In the genomic region with DNA sequence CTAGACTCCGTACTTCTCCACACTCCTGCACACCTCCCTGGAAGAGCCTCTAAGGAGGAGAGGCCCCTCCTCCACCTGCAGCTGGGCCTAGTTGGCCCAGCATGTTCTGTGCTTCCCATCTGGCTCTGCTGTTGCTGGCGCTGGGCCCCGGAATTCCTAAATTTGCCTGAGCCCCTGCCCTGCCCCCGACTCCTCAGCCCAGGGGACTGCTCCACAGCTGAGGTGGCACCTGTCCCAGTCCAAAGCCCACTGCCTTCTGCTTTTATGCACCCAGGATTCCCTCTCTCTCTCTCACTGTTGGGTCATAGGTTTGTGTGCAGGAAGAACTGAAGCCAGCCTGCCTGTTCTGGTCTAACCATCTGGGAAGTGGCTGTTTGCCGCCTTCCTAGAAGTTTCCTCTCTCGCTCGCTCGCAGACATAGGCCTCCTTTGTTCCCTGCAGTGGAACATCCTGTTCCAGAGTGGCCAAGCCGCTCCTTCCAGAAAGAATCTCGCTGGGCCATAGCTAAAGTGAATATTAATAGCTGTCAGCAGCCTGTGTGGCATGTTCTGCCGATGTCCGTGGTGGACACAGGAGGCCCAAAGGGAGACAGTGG, we compare ENCODE assay signal across 9 mouse cellular contexts. TPM values are rescaled to one million over a fixed set of nuclear protein-coding genes. Genes with fewer than 3 reads are reported as not detected.
DNase-seq lines count a peak whose midpoint lies in the region; ATAC-seq lines count a peak whose summit lies in the region.
"Had no signal": no experiment of that assay in that cellular context is flagged by ENCODE, and none has a peak within 500 bp of the region (broad histone marks: within the 10 kb centered on the region; RNA-seq: fewer than 3 reads in every experiment).

No protein-coding gene starts in this region.

- no peak for ATAC-seq in forebrain, embryonic 14.5 days
- peak; percentile 74 for ATAC-seq in embryonic facial prominence, embryonic 14.5 days (ENCODE audit: low read depth)
- peak; percentile 33; the same call in 1 of the 2 replicates for ATAC-seq in heart, embryonic 15.5 days (replicated peaks; ENCODE audit: insufficient number of reproducible peaks, insufficient read depth, low FRiP score, low read depth)
- no peak for ATAC-seq in activated CD4-positive, CD25-positive, alpha-beta regulatory T cell, adult 4 months

- H3K4me1 ChIP-seq in forebrain, embryonic 10.5 days: peaks cover 15% of the 10 kb centered on the region
- no peaks in the 10 kb centered on the region for H3K4me1 ChIP-seq in forebrain, embryonic 14.5 days (ENCODE audit: control insufficient read depth, insufficient read depth, low read length)
- H3K4me1 ChIP-seq in embryonic facial prominence, embryonic 14.5 days (ENCODE audit: control insufficient read depth, insufficient read depth, low read length): peaks cover 8% of the 10 kb centered on the region
- peaks cover 34% of the 10 kb centered on the region for H3K4me1 ChIP-seq in heart, embryonic 15.5 days (replicated peaks)
- H3K4me1 ChIP-seq: neural tube, embryonic 12.5 days had no signal

- H3K9me3 ChIP-seq in forebrain, embryonic 10.5 days: no peaks in the 10 kb centered on the region
- H3K9me3 ChIP-seq in forebrain, embryonic 14.5 days (replicated peaks; ENCODE audit: control insufficient read depth, low read length): no peaks in the 10 kb centered on the region
- no peaks in the 10 kb centered on the region for H3K9me3 ChIP-seq in embryonic facial prominence, embryonic 14.5 days (ENCODE audit: control insufficient read depth, low read length)
- H3K9me3 ChIP-seq in heart, embryonic 15.5 days (replicated peaks): no peaks in the 10 kb centered on the region
- H3K9me3 ChIP-seq: neural tube, embryonic 12.5 days had no signal

- H3K27ac ChIP-seq in forebrain, embryonic 10.5 days: peak overlapping the region; percentile 58
- H3K27ac ChIP-seq in forebrain, embryonic 14.5 days (ENCODE audit: low read depth, low read length): no peak overlapping the region; the same call in 1 of the 2 replicates
- H3K27ac ChIP-seq in embryonic facial prominence, embryonic 14.5 days (replicated peaks; ENCODE audit: low read depth, low read length): peak overlapping the region; percentile 75
- peak overlapping the region; percentile 85 for H3K27ac ChIP-seq in heart, embryonic 15.5 days
- H3K27ac ChIP-seq: neural tube, embryonic 12.5 days had no signal

- no peak overlapping the region for H3K4me2 ChIP-seq in forebrain, embryonic 14.5 days (ENCODE audit: low read length)
- H3K4me2 ChIP-seq in embryonic facial prominence, embryonic 14.5 days (ENCODE audit: low read depth, low read length): no peak overlapping the region
- H3K4me2 ChIP-seq in heart, embryonic 15.5 days: 0 out of 2 replicates have a peak overlapping the region, but pooled peaks have one; percentile 2
- H3K4me2 ChIP-seq: neural tube, embryonic 12.5 days had no signal

- DNase-seq in forebrain, embryonic 10.5 days (ENCODE audit: extremely low spot score, low spot score): no peak
- DNase-seq in forebrain, embryonic 14.5 days (ENCODE audit: low spot score): no peak
- DNase-seq in embryonic facial prominence, embryonic 14.5 days (ENCODE audit: low spot score): peak; percentile 70
- DNase-seq in layer of hippocampus, adult 9-11 months: peak; percentile 70
- peak; percentile 40 to 62 for DNase-seq in lung, postnatal 4 days
- DNase-seq in urinary bladder, postnatal 10 days (ENCODE audit: low spot score): no peak

- 69% methylated on average over 12 of the region's 12 CpGs for WGBS in forebrain, embryonic 10.5 days
- WGBS in forebrain, embryonic 14.5 days: 54% methylated on average over 12 of the region's 12 CpGs
- 24% methylated on average over 12 of the region's 12 CpGs for WGBS in embryonic facial prominence, embryonic 14.5 days
- WGBS in heart, embryonic 15.5 days: 32% methylated on average over 12 of the region's 12 CpGs

- no peaks in the 10 kb centered on the region for H3K27me3 ChIP-seq in forebrain, embryonic 10.5 days (ENCODE audit: poor library complexity, severe bottlenecking)
- no peaks in the 10 kb centered on the region for H3K27me3 ChIP-seq in forebrain, embryonic 14.5 days (replicated peaks; ENCODE audit: control insufficient read depth, insufficient read depth, low read length)
- H3K27me3 ChIP-seq in embryonic facial prominence, embryonic 14.5 days (replicated peaks; ENCODE audit: control insufficient read depth, insufficient read depth, low read length): no peaks in the 10 kb centered on the region
- no peaks in the 10 kb centered on the region for H3K27me3 ChIP-seq in heart, embryonic 15.5 days
- H3K27me3 ChIP-seq: neural tube, embryonic 12.5 days had no signal

- no peak overlapping the region for H3K9ac ChIP-seq in forebrain, embryonic 14.5 days (ENCODE audit: low read length)
- peak overlapping the region; percentile 19; the same call in 1 of the 2 replicates for H3K9ac ChIP-seq in embryonic facial prominence, embryonic 14.5 days (ENCODE audit: low read depth, low read length)
- no peak overlapping the region; the same call in 1 of the 2 replicates for H3K9ac ChIP-seq in heart, embryonic 15.5 days
- H3K9ac ChIP-seq: neural tube, embryonic 12.5 days had no signal

- H3K36me3 ChIP-seq in forebrain, embryonic 10.5 days (replicated peaks): 0 out of 2 replicates have a peak, but pooled peaks cover 8% of the 10 kb centered on the region
- H3K36me3 ChIP-seq in forebrain, embryonic 14.5 days (ENCODE audit: control insufficient read depth, insufficient read depth, low read length): 0 out of 2 replicates have a peak, but pooled peaks cover 4% of the 10 kb centered on the region
- no peaks in the 10 kb centered on the region for H3K36me3 ChIP-seq in embryonic facial prominence, embryonic 14.5 days (ENCODE audit: control insufficient read depth, insufficient read depth, low read length)
- H3K36me3 ChIP-seq in heart, embryonic 15.5 days: peaks cover 18% of the 10 kb centered on the region; the same call in 1 of the 2 replicates
- H3K36me3 ChIP-seq: neural tube, embryonic 12.5 days had no signal

- H3K4me3 ChIP-seq in forebrain, embryonic 10.5 days: no peak overlapping the region
- no peak overlapping the region for H3K4me3 ChIP-seq in forebrain, embryonic 14.5 days (ENCODE audit: low read depth, low read length)
- no peak overlapping the region for H3K4me3 ChIP-seq in embryonic facial prominence, embryonic 14.5 days (ENCODE audit: low read depth, low read length)
- no peak overlapping the region for H3K4me3 ChIP-seq in heart, embryonic 15.5 days
- H3K4me3 ChIP-seq: neural tube, embryonic 12.5 days had no signal

RNA-seq across cellular contexts. Expression of a gene that starts 8.7 kb away (rescaled TPM):
- 5.5 and 5.6 TPM in 2 replicates for polyA plus RNA-seq in forebrain, embryonic 10.5 days (2016; fragmentation: Nextera tagmentation; extraction: Ambion mirVana)
- polyA plus RNA-seq in forebrain, embryonic 14.5 days (2014; fragmentation: Nextera tagmentation; extraction: Ambion mirVana): 10.3 and 12.0 TPM in 2 replicates
- polyA plus RNA-seq in embryonic facial prominence, embryonic 14.5 days (2014; fragmentation: Nextera tagmentation; extraction: Ambion mirVana): 7.0 and 8.4 TPM in 2 replicates
- polyA plus RNA-seq in heart, embryonic 15.5 days (2015; fragmentation: Nextera tagmentation; extraction: Ambion mirVana): 22.5 and 22.8 TPM in 2 replicates
- not detected for polyA plus RNA-seq in activated CD4-positive, CD25-positive, alpha-beta regulatory T cell, adult 4 months (2017; shearing (Covaris generic))

RNA-seq across cellular contexts. Expression of a gene that starts 15.2 kb away (rescaled TPM):
- polyA plus RNA-seq in forebrain, embryonic 10.5 days (2016; fragmentation: Nextera tagmentation; extraction: Ambion mirVana): 1.7 and 2.1 TPM in 2 replicates
- 15.8 and 24.1 TPM in 2 replicates for polyA plus RNA-seq in forebrain, embryonic 14.5 days (2014; fragmentation: Nextera tagmentation; extraction: Ambion mirVana)
- 1.8 and 2.2 TPM in 2 replicates for polyA plus RNA-seq in embryonic facial prominence, embryonic 14.5 days (2014; fragmentation: Nextera tagmentation; extraction: Ambion mirVana)
- polyA plus RNA-seq in heart, embryonic 15.5 days (2015; fragmentation: Nextera tagmentation; extraction: Ambion mirVana): 1.8 and 3.6 TPM in 2 replicates
- polyA plus RNA-seq in activated CD4-positive, CD25-positive, alpha-beta regulatory T cell, adult 4 months (2017; shearing (Covaris generic)): 1 to 10 TPM in 1 of 2 experiments, under 1 TPM in 1; 0.44 to 1.7 TPM

RNA-seq across cellular contexts. Expression of a gene that starts 42.4 kb away (rescaled TPM):
- polyA plus RNA-seq in forebrain, embryonic 10.5 days (2016; fragmentation: Nextera tagmentation; extraction: Ambion mirVana): 0.98 and 1.2 TPM in 2 replicates
- 3.0 and 3.1 TPM in 2 replicates for polyA plus RNA-seq in forebrain, embryonic 14.5 days (2014; fragmentation: Nextera tagmentation; extraction: Ambion mirVana)
- polyA plus RNA-seq in embryonic facial prominence, embryonic 14.5 days (2014; fragmentation: Nextera tagmentation; extraction: Ambion mirVana): 0.62 and 0.65 TPM in 2 replicates
- 0.32 and 0.42 TPM in 2 replicates for polyA plus RNA-seq in heart, embryonic 15.5 days (2015; fragmentation: Nextera tagmentation; extraction: Ambion mirVana)
- under 1 TPM in 1 of 2 experiments, not detected in 1; 0.25 TPM for polyA plus RNA-seq in activated CD4-positive, CD25-positive, alpha-beta regulatory T cell, adult 4 months (2017; shearing (Covaris generic))

Comparison
In these comparisons a context has a peak if more than half of its experiments do, and no peak if none do; other contexts are left out.
1. DNase-seq: peak in embryonic facial prominence, embryonic 14.5 days (single experiment), layer of hippocampus, adult 9-11 months (single experiment) and lung, postnatal 4 days (2 of 2); none in forebrain, embryonic 10.5 days (single experiment), forebrain, embryonic 14.5 days (single experiment) and urinary bladder, postnatal 10 days (single experiment).
2. ATAC-seq: peak in embryonic facial prominence, embryonic 14.5 days (single experiment) and heart, embryonic 15.5 days (single experiment); none in forebrain, embryonic 14.5 days (single experiment) and activated CD4-positive, CD25-positive, alpha-beta regulatory T cell, adult 4 months (single experiment).